Mouse (Mus musculus) liver, adult 2 months (tissue): ENCODE measurements around the gene Pde8b.

Experiments used
- CTCF ChIP-seq: fragments of 200-500 bp; IDR thresholded peaks from 2 replicates; pipeline ENCODE4 v1.5.1; 2011; ENCODE audit warnings: low read depth, low read length, control low read depth
- POLR2A ChIP-seq: fragments of 200-500 bp; IDR thresholded peaks from 2 replicates; pipeline ENCODE4 v1.6.1; 2011; ENCODE audit warnings: low read length, control low read depth; ENCODE audit not compliant: insufficient read depth; ENCODE audit errors: extremely low read depth

DNA sequence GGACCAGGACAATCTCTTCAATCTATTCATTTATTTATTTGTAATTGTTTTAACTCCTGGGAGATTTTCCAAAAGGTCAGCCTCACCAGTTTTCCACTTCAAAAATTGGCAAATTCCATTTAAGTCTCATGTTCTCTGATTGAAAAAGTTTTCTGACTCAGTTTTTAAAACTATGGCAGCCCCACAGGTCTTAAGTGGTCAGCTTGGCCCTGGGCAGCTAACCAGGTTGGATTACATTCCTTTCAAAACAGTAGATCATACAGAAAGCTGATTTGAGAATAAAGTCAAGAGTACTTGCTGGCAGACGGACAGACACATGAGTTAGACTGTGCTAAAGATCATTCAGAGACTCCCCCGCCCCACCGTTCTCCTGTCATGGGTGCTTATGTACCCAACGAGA is 145.3 kb downstream of the Pde8b start:
- TF ChIP-seq POLR2A (no peak), CTCF (no peak)
